Mouse (Mus musculus) kidney, adult 11 months (tissue): ENCODE results near the gene Tns3.
"Not testable (repeated sequence)": the region's sequence is repeated elsewhere in the genome, so short reads cannot be mapped to it uniquely, and the experiment has no call there.

Experiments
- DNase-seq: peaks from one replicate; pipeline ENCODE4 v3.0.0; 2022

Tns3 gene

DNA sequence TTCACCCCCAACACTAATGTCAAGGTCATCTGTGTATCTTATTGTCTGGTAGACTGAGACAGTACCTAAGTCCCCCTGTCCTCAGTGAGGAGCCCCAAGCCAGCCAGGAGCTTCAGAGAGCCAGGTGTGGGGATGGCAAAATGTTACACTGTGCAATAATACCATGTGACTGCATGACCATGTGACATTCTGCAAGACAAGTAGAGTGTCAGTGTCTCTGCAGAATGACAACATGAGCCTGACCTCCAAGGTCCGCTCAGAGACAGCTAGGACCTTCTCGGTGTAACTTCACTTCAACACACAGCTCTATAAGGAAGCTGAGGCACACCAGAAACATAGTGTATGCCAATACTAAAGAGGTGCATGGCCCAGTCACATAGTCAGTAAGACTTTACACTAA, 20.1 kb downstream of the Tns3 start:
- no peak for DNase-seq

GRCm38 (mm10) chr11:8641634-8642277, 22.6 kb downstream of the Tns3 start:
- DNase-seq, result no peak

DNA sequence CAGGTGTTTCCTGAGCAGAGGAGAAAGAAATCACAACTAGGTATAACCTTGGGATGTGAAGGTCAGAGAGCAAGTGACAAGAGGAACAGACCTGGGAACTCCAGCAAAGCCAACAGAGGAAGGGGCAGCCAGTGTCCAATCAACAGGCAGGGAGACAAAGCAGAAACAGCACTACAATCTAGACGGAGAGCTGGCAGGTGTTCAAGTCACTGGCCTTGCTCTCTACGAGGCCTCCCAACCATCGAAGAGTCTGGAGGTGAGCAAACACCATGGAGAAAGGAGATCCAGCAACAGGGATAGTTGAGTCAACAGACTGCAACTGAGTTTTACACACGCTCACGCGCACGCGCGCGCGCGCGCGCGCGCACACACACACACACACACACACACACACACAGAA, 24.6 kb downstream of the Tns3 start:
- DNase-seq, result no peak

DNA sequence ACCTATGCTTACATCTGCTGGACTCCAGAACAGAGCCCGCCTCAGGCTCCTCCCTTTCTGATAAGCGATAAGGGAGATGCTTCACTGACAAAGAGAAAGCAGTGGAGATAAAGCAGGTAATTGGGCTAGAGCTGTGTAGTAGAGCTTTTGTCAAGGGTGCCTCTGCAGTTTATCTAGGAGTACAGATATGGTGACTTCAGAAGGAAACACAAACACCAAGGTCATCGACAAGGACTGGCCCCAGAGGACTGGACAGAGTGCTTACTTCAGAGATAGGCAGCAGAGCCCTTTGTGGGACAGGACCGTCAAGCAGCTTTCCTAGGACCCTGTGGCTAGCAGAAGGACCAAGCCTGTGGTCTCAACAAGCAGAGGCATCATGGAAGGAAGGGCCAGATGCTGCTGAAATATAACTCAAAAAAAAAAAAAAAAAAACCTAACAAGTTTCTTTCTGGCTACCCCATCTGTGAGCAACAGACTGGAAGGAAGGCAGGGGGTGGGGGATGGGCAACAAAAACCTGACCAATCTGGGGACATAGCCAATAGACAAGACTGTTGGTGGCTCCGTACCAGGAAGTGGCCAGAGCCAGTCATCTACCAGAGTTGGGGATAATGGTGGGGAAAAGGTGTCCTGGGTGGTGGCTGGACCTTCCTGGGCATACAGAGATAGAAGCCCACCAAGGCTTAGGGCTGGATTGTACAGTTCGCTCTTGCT, 25.2 kb downstream of the Tns3 start:
- DNase-seq, result no peak

DNA sequence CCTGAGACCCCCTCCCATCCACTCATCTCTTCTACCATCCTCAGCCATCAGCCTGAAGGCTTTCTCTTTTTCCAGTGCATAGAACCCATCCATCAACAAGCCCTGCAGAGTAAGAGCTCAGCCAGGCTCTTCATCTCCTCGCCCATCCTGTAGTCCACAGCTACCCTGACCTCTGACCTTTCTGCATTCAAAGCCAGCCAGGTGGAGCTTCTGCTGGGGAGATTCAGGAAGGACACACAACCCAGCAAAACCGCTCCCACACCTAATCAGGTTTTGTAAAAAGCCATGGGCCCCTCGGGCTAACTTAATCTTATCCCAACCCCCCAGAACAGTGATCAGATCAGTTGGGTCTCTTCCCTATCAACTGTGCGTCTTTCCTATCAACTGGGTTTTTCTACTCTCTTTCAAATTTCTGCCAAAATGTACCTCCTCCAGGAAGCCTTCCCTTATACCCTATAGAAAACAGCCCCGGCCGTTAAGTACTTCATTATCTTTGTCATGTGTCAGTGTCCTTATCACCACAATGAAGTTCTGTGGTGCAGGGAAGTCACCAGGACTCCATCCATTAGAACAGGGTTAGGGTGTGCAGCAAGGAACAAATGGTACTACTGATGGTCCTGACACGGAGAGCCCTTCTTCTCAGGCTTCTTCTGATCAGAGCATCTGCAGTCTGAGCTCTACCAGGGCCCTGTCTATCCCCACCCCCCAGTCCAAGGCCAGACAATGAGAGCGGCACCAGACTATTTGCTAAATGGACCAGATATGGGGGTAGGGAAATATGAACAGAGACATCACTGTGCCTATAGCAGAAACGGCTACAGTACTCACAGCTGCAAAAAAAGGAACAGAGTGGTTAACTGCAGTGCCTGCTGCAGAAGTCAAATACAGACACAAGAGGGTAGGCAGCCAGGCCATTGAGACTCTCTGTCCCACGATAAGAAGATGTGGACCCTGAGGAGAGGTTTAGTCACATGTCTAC, 26.6 kb downstream of the Tns3 start:
- no peak for DNase-seq

DNA sequence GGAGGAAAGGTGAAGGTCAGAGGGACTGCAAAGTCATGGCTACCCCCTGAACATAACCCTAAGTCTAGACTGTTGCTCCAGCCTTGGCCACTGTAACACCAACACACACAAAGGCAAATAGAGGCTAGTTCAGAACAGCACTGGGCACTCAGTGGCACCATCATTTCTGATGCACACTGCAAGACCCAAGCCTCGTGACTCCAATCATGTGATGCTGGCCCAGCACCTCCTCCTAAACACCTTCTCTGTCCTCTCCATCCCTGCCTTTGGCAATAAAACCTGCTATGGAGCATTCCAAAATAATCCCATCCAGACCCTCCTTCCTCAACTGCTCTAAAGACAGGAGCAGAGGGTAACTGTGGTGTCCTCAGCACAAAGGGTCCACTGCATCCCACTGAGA, 27.7 kb downstream of the Tns3 start:
- no peak for DNase-seq

GRCm38 (mm10) chr11:8635778-8636177, 28.6 kb downstream of the Tns3 start:
- no peak for DNase-seq

DNA sequence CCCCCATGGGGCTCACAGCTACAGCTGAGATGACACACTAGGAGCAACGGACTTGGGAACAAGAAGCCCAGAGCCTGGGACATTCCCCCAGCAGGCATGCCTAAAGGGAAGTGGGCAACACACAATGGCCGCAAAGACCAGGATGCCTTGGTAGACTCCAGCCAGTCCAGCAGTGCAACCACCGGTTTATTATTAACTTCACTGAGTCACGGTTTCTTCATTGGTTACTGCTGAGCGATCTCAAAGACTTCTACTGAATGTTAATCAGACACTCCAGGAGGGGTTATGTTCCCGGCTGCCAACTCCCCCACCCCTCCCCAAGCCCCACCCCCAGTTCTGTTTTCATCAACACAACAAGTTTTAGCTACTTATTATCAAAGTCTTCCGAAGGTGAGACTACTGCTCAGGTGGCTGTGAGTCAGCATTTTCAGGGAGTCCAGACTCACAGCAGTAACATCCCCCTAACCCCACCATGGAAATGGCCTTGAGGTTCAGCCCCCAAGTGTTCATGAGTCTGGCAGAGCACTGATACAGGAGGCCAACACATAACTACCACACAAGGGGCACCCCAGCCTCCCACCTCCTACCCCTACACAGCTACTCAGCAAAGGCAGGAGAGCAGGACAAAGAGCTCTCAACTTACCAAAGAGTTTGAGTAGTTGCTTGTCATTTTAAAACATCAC, 29.5 kb downstream of the Tns3 start:
- peak; percentile 91 for DNase-seq

GRCm38 (mm10) chr11:8632163-8632562, 32.2 kb downstream of the Tns3 start:
- peak; percentile 56 for DNase-seq

- no peak for DNase-seq
These were observed 34.4 kb downstream of the Tns3 start for GRCm38 (mm10) chr11:8629862-8630390.

DNA sequence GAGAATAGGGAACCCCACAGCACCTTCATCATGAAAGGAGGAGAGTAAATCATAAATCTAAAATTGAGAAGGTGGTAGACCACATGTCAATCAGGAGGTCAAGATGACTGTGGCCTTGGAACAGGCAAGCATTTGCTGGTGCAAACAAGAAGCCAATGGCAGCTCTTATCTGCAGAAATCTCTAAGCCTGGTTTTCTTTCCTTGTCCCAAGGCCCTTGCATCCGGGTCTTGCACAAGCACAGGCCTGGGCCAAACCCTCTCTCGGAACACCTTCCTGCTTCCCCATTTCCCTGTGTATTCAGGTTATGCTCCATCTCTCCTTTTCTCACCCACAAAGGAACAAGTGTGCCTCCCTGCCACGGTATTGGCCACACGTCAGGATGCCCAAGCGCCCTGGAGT, 35.0 kb downstream of the Tns3 start:
- no peak for DNase-seq

GRCm38 (mm10) chr11:8628846-8629253, 35.5 kb downstream of the Tns3 start:
- peak; percentile 68 for DNase-seq

DNA sequence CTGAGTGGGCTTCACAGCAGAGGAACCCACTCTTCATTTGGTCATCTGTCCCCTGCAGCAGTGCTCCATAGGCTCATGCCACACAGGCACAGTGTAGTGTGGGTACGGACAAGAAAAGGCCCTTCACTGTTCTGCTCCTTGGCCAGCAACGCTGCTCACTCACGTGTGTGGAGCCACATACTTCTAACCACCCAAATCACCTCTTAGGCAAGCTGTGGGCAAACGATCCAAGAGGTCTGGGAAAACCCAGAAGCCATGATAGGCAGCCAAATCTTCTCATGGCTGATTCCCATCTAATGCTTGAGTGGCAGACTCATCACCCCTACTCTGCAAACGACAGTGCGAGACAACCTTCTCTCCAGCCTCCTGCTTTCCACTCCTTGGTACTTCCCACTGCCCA, 37.2 kb downstream of the Tns3 start:
- DNase-seq, result no peak

GRCm38 (mm10) chr11:8626715-8627114, 37.6 kb downstream of the Tns3 start:
- DNase-seq, result no peak

- no peak for DNase-seq
These were observed 38.3 kb downstream of the Tns3 start for GRCm38 (mm10) chr11:8625915-8626604.

DNA sequence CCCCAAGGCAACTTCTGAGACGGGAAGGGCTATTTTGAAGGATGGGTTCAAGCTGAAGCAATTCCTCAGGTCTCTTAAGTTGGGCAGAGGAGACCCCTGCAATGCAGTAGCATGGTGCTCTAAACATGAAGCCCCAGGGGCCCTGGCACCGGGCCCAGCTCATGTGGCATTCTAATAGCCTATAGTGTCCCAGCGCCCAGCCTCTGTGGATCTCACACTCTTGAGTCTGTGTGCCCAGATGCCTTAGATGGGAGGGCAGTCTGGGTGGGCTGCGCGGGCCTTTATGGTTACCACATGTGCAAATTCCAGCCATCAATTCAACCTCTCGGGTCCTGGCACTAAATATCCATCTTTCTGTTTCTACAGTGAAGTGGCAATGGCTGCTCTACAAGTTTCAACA, 38.9 kb downstream of the Tns3 start:
- no peak for DNase-seq

DNA sequence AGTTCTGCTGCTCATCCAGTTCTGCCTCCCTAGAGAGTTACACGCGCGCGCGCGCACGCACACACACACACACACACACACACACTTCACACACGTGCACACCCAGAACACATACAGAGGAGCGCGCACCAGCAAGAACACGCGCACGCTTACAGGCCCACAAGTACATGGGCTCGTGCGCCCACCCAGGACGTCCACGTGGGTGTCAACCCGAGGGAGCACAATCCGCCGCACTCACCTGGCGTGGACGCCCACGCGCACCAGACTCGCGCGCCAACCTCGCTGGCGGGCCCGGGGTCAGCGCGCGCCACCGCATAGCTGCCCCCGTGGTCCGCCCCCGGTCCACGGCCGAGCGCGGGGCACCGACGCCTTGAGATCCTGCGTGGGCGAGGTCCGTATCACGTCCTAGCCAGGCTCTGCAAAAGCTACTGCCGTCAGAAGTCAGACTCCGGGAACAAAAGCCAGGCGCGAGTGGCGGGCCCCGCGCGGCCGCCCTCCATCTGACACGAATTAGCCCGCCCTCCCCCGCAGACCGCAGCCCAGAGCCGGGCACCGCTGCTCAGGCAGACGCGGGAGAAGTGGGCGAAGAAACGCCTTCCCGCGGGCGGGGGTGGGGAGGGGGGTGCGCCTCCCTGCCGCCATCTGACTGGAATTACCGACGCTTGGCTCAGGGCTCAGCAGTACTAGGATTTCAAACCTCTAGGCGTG, 40.0 kb downstream of the Tns3 start:
- no peak for DNase-seq

DNA sequence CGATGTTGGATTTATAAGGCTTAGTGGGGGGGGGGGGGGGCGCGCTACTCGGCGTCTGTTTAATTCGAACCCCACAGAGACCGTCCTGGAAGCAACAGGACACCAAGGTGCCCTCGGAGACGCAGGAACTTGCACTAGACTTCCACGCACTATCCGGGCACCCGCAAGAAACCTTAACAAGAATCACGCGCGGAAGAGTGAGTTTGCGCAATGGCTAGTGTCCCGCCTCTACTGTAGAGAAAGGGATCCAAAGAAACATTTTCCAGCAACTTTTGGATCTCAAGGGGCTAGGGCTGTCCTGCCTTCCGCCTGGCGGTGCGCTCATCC, 40.5 kb downstream of the Tns3 start:
- no peak for DNase-seq

GRCm38 (mm10) chr11:8622668-8623067, 41.7 kb downstream of the Tns3 start:
- DNase-seq, result no peak

DNA sequence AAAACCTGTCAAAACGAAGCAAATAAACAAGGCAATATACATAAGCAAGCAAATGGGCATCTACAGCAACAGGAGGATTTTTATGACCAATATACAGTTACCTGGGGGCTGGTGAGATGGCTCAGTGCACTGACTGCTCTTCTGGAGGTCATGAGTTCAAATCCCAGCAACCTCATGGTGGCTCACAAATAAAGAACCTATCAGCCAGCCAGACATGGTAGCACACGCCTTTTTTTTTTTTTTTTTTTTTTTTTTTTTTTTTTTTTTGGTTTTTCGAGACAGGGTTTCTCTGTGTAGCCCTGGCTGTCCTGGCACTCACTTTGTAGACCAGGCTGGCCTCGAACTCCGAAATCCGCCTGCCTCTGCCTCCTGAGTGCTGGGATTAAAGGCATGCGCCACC, 45.2 kb downstream of the Tns3 start:
- not testable (repeated sequence) for DNase-seq

GRCm38 (mm10) chr11:8618301-8618700, 46.0 kb downstream of the Tns3 start:
- DNase-seq, result no peak

DNA sequence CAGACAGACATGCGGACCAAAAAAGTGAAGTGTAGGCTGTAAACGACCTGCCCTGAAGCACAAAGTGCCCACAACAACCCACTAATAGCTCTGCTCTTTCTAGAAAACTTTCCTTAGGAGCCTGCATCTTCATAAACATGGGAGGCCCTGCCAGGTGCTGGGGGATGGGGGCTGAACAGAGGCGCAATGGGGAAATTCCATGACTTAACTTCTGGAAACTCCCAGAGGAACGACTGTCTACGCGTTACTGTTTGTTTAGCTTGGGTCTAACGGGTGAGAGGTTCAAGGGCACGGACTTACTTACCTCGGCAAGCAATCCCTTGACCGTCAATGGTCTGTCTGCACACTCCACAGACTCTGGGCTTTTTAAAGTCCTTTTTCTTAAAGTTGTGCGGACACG, 48.9 kb downstream of the Tns3 start:
- peak; percentile 66 for DNase-seq
